Mouse (Mus musculus) midbrain, embryonic 13.5 days (tissue): ENCODE results near the gene Gm14295. TPM values are rescaled to one million over a fixed set of nuclear protein-coding genes. Genes with fewer than 3 reads are reported as not detected.
A peak's percentile ranks its signal among the peaks of the same experiment; 100 is the strongest.
"Not testable (repeated sequence)": the region's sequence is repeated elsewhere in the genome, so short reads cannot be mapped to it uniquely, and the experiment has no call there.

Source experiments
- ATAC-seq: fragments of 200-750 bp; cut with Nextera tagmentation; 2 replicates; pipeline ENCODE4 v1.8.0; 2017; ENCODE audit warnings: mild to moderate bottlenecking, moderate TSS enrichment, moderate library complexity
- H3K27ac ChIP-seq: fragments of 300-500 bp; sonication (generic); 2 replicates; pipeline ENCODE4 v1.5.1; 2015; ENCODE audit warnings: inconsistent platforms, mild to moderate bottlenecking, moderate library complexity
- H3K27me3 ChIP-seq: fragments of 300-500 bp; sonication (generic); 2 replicates; pipeline ENCODE4 v1.6.1; 2015; ENCODE audit warnings: mild to moderate bottlenecking, inconsistent platforms
- H3K36me3 ChIP-seq: fragments of 300-500 bp; sonication (generic); 2 replicates; pipeline ENCODE4 v1.6.1; 2015; ENCODE audit warnings: mild to moderate bottlenecking, inconsistent platforms
- H3K4me1 ChIP-seq: fragments of 300-500 bp; sonication (generic); replicated peaks from 2 replicates; pipeline ENCODE4 v1.6.1; 2015; ENCODE audit warnings: inconsistent platforms
- H3K4me2 ChIP-seq: fragments of 300-500 bp; sonication (generic); replicated peaks from 2 replicates; pipeline ENCODE4 v1.6.1; 2015; ENCODE audit warnings: moderate library complexity, mild to moderate bottlenecking, inconsistent platforms
- H3K4me3 ChIP-seq: fragments of 300-500 bp; sonication (generic); replicated peaks from 2 replicates; pipeline ENCODE4 v1.5.1; 2015; ENCODE audit warnings: mild to moderate bottlenecking, inconsistent platforms
- H3K9ac ChIP-seq: fragments of 300-500 bp; sonication (generic); replicated peaks from 2 replicates; pipeline ENCODE4 v1.6.1; 2015; ENCODE audit warnings: mild to moderate bottlenecking, inconsistent platforms
- H3K9me3 ChIP-seq: fragments of 300-500 bp; sonication (generic); 2 replicates; pipeline ENCODE4 v1.6.1; 2016; ENCODE audit warnings: mild to moderate bottlenecking, inconsistent platforms
- WGBS: fragments of 180-500 bp; shearing (Covaris S2); methylation state at CpG from one replicate; pipeline ENCODE4 v1.1.7; 2015; 5-methylcytosine and 5-hydroxymethylcytosine counted together
- polyA plus RNA-seq: library from polyadenylated mRNA; unstranded; fragments of >200 nt; fragmentation: Nextera tagmentation; extraction: Ambion mirVana; gene quantifications from 2 replicates; pipeline ENCODE4 v1.2.1, GENCODE M21; 2015

Gene Gm14295
- polyA plus RNA-seq: 7.4 and 8.0 TPM in 2 replicates

DNA sequence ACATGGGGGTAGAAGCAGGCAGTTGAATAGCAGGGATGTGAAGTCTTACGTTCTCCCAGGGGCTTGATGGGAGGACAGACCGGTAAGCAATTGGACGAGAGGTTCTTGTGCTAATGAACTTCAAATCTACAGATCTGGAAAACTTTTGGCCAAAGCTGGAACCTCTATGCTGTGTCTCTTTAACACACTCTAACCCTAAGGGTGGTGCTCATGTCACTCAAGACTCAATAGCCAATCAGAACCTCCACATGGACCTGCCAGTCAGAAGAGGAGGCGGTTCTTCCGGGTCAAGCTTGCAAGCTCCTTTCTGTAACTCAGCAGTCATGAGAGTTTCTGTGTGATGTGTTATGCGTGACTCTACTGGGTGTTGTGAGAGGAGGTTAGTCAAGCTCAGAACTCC lies at the start of gene Gm14295:
Gene Gm14295 (plus strand): TSS at position 301 of the 400 bp plus-strand sequence.
- WGBS: no CpG with 5 or more reads among the region's 6 CpGs
- H3K9ac ChIP-seq: peak within 1 kb of the TSS; percentile 53; the same call in 1 of the 2 replicates
- H3K27ac ChIP-seq, H3K27me3 ChIP-seq, H3K9me3 ChIP-seq, H3K36me3 ChIP-seq, ATAC-seq, H3K4me1 ChIP-seq: not testable (repeated sequence)
- H3K4me3 ChIP-seq: peak within 1 kb of the TSS; percentile 44
- H3K4me2 ChIP-seq: peak within 1 kb of the TSS; percentile 49

DNA sequence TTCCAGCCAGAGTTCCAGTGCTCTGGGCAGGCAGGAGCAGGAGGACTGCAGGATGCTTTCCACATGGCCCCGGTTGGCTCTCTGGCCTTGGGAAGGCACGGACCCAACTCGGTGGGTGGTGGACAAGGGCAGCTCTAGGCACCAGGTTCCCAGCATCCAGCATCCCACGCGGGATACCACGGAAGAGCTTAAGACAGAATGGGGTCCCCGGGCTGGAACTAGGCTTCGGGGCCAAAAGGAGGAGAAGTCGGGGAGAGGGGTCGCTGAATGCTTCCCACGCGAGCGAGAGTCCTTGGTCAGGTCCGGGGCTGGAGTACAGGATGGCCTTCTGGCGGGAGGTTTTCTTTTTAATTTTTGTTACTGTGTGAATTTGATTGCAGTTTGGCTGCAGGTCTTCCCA lies 373 bp downstream of the Gm14295 start:
- H3K4me1 ChIP-seq, H3K27ac ChIP-seq, ATAC-seq, H3K27me3 ChIP-seq, H3K9me3 ChIP-seq, H3K36me3 ChIP-seq: not testable (repeated sequence)
- Histone ChIP-seq H3K4me2 (peak overlapping the region; percentile 49), H3K9ac (peak overlapping the region; percentile 53; the same call in 1 of the 2 replicates), H3K4me3 (peak overlapping the region; percentile 44)
- WGBS: 27% methylated on average over 14 of the region's 15 CpGs

DNA sequence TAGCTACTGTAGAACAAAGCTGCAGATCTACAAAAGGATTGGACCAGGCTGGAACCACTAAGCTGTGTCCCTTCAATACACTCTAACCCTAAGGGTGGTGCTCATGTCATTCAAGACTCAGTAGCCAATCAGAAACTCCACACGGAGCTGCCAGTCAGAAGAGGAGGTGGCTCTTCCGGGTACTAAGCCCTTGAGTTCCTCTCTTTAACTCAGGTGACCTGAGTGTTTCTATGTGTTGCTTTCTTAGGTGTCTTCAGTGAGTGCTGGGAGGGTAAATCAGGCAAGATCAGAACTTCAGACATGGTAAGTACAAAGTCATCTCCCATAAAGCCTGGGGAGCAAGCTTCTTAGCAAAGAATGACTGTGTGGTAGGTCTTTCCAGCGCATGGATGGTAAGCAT lies 32.4 kb downstream of the Gm14295 start, which contains the start of gene Gm14408:
Gene Gm14408 (plus strand): TSS at position 301 of the 400 bp plus-strand sequence.
- H3K4me2 ChIP-seq, H3K27ac ChIP-seq, H3K27me3 ChIP-seq, H3K36me3 ChIP-seq, H3K9me3 ChIP-seq, H3K4me3 ChIP-seq, ATAC-seq, H3K9ac ChIP-seq, H3K4me1 ChIP-seq: not testable (repeated sequence)
- WGBS: 95% methylated on average over 1 of the region's 3 CpGs

Other genes with a start within 250 kb of the Gm14295 start
- gene Gm14308, start 162.3 kb upstream of the Gm14295 start, polyA plus RNA-seq: 21.6 and 22.6 TPM in 2 replicates
- gene Zfp973, start 128.1 kb upstream of the Gm14295 start, polyA plus RNA-seq: 7.6 and 9.8 TPM in 2 replicates
- 36.1 and 37.3 TPM in 2 replicates for gene Gm14305, start 90.3 kb upstream of the Gm14295 start, polyA plus RNA-seq
- not detected in 2 replicates for gene Gm14408, start 32.5 kb downstream of the Gm14295 start, polyA plus RNA-seq
- 14.0 and 14.8 TPM in 2 replicates for gene Gm14296, start 129.2 kb downstream of the Gm14295 start, polyA plus RNA-seq
- gene Gm14419, start 202.3 kb downstream of the Gm14295 start, polyA plus RNA-seq: 6.9 and 9.4 TPM in 2 replicates